In the genomic region with DNA sequence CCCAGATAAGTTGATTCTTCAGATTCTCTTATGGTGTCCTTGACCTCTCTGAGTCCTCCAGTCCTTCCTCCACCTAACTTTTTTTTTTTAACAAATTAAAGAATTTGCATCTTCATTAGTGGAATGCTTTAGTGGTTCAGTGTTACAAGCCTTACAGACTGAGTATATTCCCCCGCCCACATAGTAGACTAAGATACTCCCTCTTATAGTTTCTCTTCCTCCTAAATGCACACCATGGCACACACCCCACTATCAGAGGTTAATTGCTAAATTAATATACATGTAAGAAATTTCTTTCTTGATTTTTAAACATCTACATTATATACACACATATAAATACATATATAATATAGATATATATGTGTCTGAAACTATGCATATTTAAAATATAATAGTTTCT, we compare ENCODE assay signal across 5 mouse cellular contexts.
ATAC-seq lines count a peak whose summit lies in the region.
"Had no signal": no experiment of that assay in that cellular context is flagged by ENCODE, and none has a peak within 500 bp of the region (broad histone marks: within the 10 kb centered on the region; RNA-seq: fewer than 3 reads in every experiment).

No protein-coding gene starts in this region.

- peak; percentile 94 for ATAC-seq in megakaryocyte, adult 5-6 weeks (ENCODE audit: poor library complexity, severe bottlenecking)
- ATAC-seq in granulocyte monocyte progenitor cell, adult 5-6 weeks (replicated peaks; ENCODE audit: poor library complexity, severe bottlenecking), result no peak
- ATAC-seq: activated CD4-positive, CD25-positive, alpha-beta regulatory T cell, adult 4 months; CD4-positive, CD25-positive, alpha-beta regulatory T cell, adult 4 months; Patski had no signal
